Mouse (Mus musculus): ENCODE measurements around the gene Wdr25.

Wdr25 gene

GRCm38 (mm10) chr12:108936834-108937233 lies 43.4 kb downstream of the Wdr25 start:
- DNase-seq (ENCODE audit: low read depth): no peak

- DNase-seq (ENCODE audit: low read depth): no peak
These were observed 44.1 kb downstream of the Wdr25 start for GRCm38 (mm10) chr12:108937506-108937905.

GRCm38 (mm10) chr12:108938844-108939243 lies 45.4 kb downstream of the Wdr25 start:
- no peak for DNase-seq (ENCODE audit: low read depth)

GRCm38 (mm10) chr12:108939317-108939716 lies 45.9 kb downstream of the Wdr25 start:
- DNase-seq (ENCODE audit: low read depth): no peak

- DNase-seq (ENCODE audit: low read depth): no peak
These were observed 46.8 kb downstream of the Wdr25 start for GRCm38 (mm10) chr12:108940255-108940654.

GRCm38 (mm10) chr12:108941282-108941681 lies 47.9 kb downstream of the Wdr25 start:
- DNase-seq (ENCODE audit: low read depth): no peak

GRCm38 (mm10) chr12:108942203-108942923 lies 48.9 kb downstream of the Wdr25 start:
- no peak for DNase-seq (ENCODE audit: low read depth)

- no peak for DNase-seq (ENCODE audit: low read depth)
These were observed 59.6 kb downstream of the Wdr25 start for GRCm38 (mm10) chr12:108953011-108953550.

GRCm38 (mm10) chr12:108953838-108954237 lies 60.4 kb downstream of the Wdr25 start:
- DNase-seq (ENCODE audit: low read depth): no peak

GRCm38 (mm10) chr12:108954456-108954855 lies 61.0 kb downstream of the Wdr25 start:
- DNase-seq (ENCODE audit: low read depth): no peak

GRCm38 (mm10) chr12:108958483-108958882 lies 65.1 kb downstream of the Wdr25 start:
- DNase-seq (ENCODE audit: low read depth): no peak

- no peak for DNase-seq (ENCODE audit: low read depth)
These were observed 65.7 kb downstream of the Wdr25 start for GRCm38 (mm10) chr12:108958991-108959638.

- no peak for DNase-seq (ENCODE audit: low read depth)
These were observed 66.3 kb downstream of the Wdr25 start for GRCm38 (mm10) chr12:108959639-108960219.

GRCm38 (mm10) chr12:108960225-108960624 lies 66.8 kb downstream of the Wdr25 start:
- DNase-seq (ENCODE audit: low read depth): no peak

- no peak for DNase-seq (ENCODE audit: low read depth)
These were observed 74.2 kb downstream of the Wdr25 start for GRCm38 (mm10) chr12:108967631-108968030.

- no peak for DNase-seq (ENCODE audit: low read depth)
These were observed 74.6 kb downstream of the Wdr25 start for GRCm38 (mm10) chr12:108968031-108968430.

GRCm38 (mm10) chr12:108971446-108971845 lies 78.0 kb downstream of the Wdr25 start:
- DNase-seq (ENCODE audit: low read depth): no peak

GRCm38 (mm10) chr12:108972234-108972633 lies 78.8 kb downstream of the Wdr25 start:
- no peak for DNase-seq (ENCODE audit: low read depth)

- no peak for DNase-seq (ENCODE audit: low read depth)
These were observed 86.5 kb downstream of the Wdr25 start for GRCm38 (mm10) chr12:108979977-108980376.

GRCm38 (mm10) chr12:108981941-108982683 lies 88.7 kb downstream of the Wdr25 start:
- DNase-seq (ENCODE audit: low read depth): no peak

- DNase-seq (ENCODE audit: low read depth): no peak
These were observed 89.2 kb downstream of the Wdr25 start for GRCm38 (mm10) chr12:108982684-108982960.

- no peak for DNase-seq (ENCODE audit: low read depth)
These were observed 90.1 kb downstream of the Wdr25 start for GRCm38 (mm10) chr12:108983496-108983895.

GRCm38 (mm10) chr12:108984471-108984870 lies 91.0 kb downstream of the Wdr25 start:
- DNase-seq (ENCODE audit: low read depth): no peak
